Mouse (Mus musculus) lung, postnatal 0 days (tissue): ENCODE measurements at regions not wholly inside any gene's neighbourhood (a gene's known extent, or its start where the extent isn't known, plus 50 kb on each side); places are given as distances from the start of the nearest gene placed in this dataset.

Experiments used
- CTCF ChIP-seq: IDR thresholded peaks from 2 replicates; pipeline ENCODE4 v1.5.1; 2016; ENCODE audit warnings: antibody characterized with exemption, mild to moderate bottlenecking
- EP300 ChIP-seq: IDR thresholded peaks from 2 replicates; pipeline ENCODE4 v1.6.1; 2016; ENCODE audit warnings: antibody characterized with exemption, mild to moderate bottlenecking, control low read depth

DNA sequence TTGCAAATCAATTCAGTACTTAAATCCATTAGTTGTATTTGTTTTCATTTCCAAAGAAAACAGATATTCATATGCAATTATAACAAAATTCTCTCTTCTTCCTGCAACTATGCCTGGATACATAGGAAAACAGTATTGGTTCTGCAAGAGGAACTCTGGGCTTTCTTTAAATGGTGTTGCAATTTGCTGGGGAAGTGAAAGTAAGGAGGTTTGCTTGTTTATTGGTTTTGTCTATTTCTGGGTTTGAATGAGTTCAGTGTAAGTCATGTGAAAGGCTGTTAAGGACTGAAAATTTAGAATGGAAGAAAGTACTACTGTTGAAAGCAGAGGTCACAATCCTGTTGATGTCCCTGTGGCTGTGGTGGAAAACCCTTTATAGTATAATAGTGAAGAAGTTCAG lies 1058.0 kb downstream of the Pla2g4a start:
- TF ChIP-seq EP300, result no peak
- no peak for TF ChIP-seq CTCF
